Mouse (Mus musculus): ENCODE results near the gene Aqp11. TPM values are rescaled to one million over a fixed set of nuclear protein-coding genes. Genes with fewer than 3 reads are reported as not detected.

Gene Aqp11
- polyA plus RNA-seq (2015; fragmentation: Nextera tagmentation; extraction: Ambion mirVana), result 4.4 and 6.7 TPM in 2 replicates

- ATAC-seq (ENCODE audit: borderline replicate concordance, extremely low read depth, low FRiP score, low TSS enrichment), result peak; percentile 97
- under 1% methylated on average over 45 of the region's 64 CpGs for WGBS
These were observed at the start of gene Aqp11 for GRCm38 (mm10) chr7:97737638-97738456. Aqp11 (minus strand) TSS chr7:97738289.

GRCm38 (mm10) chr7:97783523-97783922 lies 45.4 kb upstream of the Aqp11 start:
- Histone ChIP-seq H3K9me3 (no peaks in the 10 kb centered on the region), H3K27ac (no peak overlapping the region), H3K4me2 (no peak overlapping the region), H3K36me3 (no peaks in the 10 kb centered on the region), H3K9ac (no peak overlapping the region), H3K4me3 (no peak overlapping the region), H3K27me3 (peaks cover 9% of the 10 kb centered on the region), H3K4me1 (peaks cover 5% of the 10 kb centered on the region)
- ATAC-seq (ENCODE audit: borderline replicate concordance, extremely low read depth, low FRiP score, low TSS enrichment), result no peak
- 64% methylated on average over 5 of the region's 5 CpGs for WGBS

More at GRCm38 (mm10) chr7:97737638-97738456, at the start of gene Aqp11:
- peak within 1 kb of the TSS; percentile 58 for H3K9ac ChIP-seq
- H3K9me3 ChIP-seq, result no peaks in the 10 kb centered on the region
- H3K4me3 ChIP-seq, result peak within 1 kb of the TSS; percentile 62
- H3K4me1 ChIP-seq, result peaks cover 15% of the 10 kb centered on the region
- H3K27ac ChIP-seq, result peak within 1 kb of the TSS; percentile 27
- peak within 1 kb of the TSS; percentile 97 for H3K4me2 ChIP-seq
- no peaks in the 10 kb centered on the region for H3K36me3 ChIP-seq
- peaks cover 7% of the 10 kb centered on the region; the same call in 1 of the 2 replicates for H3K27me3 ChIP-seq

- Histone ChIP-seq H3K36me3 (no peaks in the 10 kb centered on the region), H3K4me1 (no peaks in the 10 kb centered on the region), H3K4me2 (no peak overlapping the region), H3K9ac (no peak overlapping the region), H3K4me3 (no peak overlapping the region), H3K27me3 (0 out of 2 replicates have a peak, but pooled peaks cover under 1% of the 10 kb centered on the region), H3K9me3 (no peaks in the 10 kb centered on the region), H3K27ac (no peak overlapping the region)
- 64% methylated on average over 8 of the region's 8 CpGs for WGBS
- no peak for ATAC-seq (ENCODE audit: borderline replicate concordance, extremely low read depth, low FRiP score, low TSS enrichment)
These were observed 43.4 kb upstream of the Aqp11 start for GRCm38 (mm10) chr7:97781496-97781895.

- no peak overlapping the region for H3K4me3 ChIP-seq
- H3K36me3 ChIP-seq, result no peaks in the 10 kb centered on the region
- no peaks in the 10 kb centered on the region for H3K9me3 ChIP-seq
- ATAC-seq (ENCODE audit: borderline replicate concordance, extremely low read depth, low FRiP score, low TSS enrichment), result no peak
- 50% methylated on average over 1 of the region's 1 CpGs for WGBS
- H3K9ac ChIP-seq, result no peak overlapping the region
- no peaks in the 10 kb centered on the region for H3K27me3 ChIP-seq
- H3K4me1 ChIP-seq, result no peaks in the 10 kb centered on the region
- no peak overlapping the region for H3K4me2 ChIP-seq
- H3K27ac ChIP-seq, result no peak overlapping the region
These were observed 42.7 kb upstream of the Aqp11 start for GRCm38 (mm10) chr7:97780815-97781214.

GRCm38 (mm10) chr7:97780222-97780621 lies 42.1 kb upstream of the Aqp11 start:
- no peak overlapping the region for H3K27ac ChIP-seq
- no peak overlapping the region for H3K9ac ChIP-seq
- H3K27me3 ChIP-seq, result no peaks in the 10 kb centered on the region
- WGBS, result 92% methylated on average over 1 of the region's 1 CpGs
- no peaks in the 10 kb centered on the region for H3K9me3 ChIP-seq
- no peaks in the 10 kb centered on the region for H3K36me3 ChIP-seq
- no peaks in the 10 kb centered on the region for H3K4me1 ChIP-seq
- no peak overlapping the region for H3K4me3 ChIP-seq
- H3K4me2 ChIP-seq, result no peak overlapping the region
- no peak for ATAC-seq (ENCODE audit: borderline replicate concordance, extremely low read depth, low FRiP score, low TSS enrichment)

GRCm38 (mm10) chr7:97777191-97777590 lies 39.1 kb upstream of the Aqp11 start:
- Histone ChIP-seq H3K4me2 (no peak overlapping the region), H3K9ac (no peak overlapping the region), H3K9me3 (no peaks in the 10 kb centered on the region), H3K4me1 (no peaks in the 10 kb centered on the region), H3K36me3 (no peaks in the 10 kb centered on the region), H3K4me3 (no peak overlapping the region), H3K27ac (no peak overlapping the region), H3K27me3 (no peaks in the 10 kb centered on the region)
- WGBS, result 88% methylated on average over 4 of the region's 4 CpGs
- no peak for ATAC-seq (ENCODE audit: borderline replicate concordance, extremely low read depth, low FRiP score, low TSS enrichment)

GRCm38 (mm10) chr7:97775923-97776322 lies 37.8 kb upstream of the Aqp11 start:
- Histone ChIP-seq H3K4me1 (no peaks in the 10 kb centered on the region), H3K4me2 (no peak overlapping the region), H3K4me3 (no peak overlapping the region), H3K9ac (no peak overlapping the region), H3K36me3 (no peaks in the 10 kb centered on the region), H3K27ac (no peak overlapping the region), H3K27me3 (no peaks in the 10 kb centered on the region), H3K9me3 (no peaks in the 10 kb centered on the region)
- WGBS, result 32% methylated on average over 2 of the region's 2 CpGs
- ATAC-seq (ENCODE audit: borderline replicate concordance, extremely low read depth, low FRiP score, low TSS enrichment), result no peak

- Histone ChIP-seq H3K4me3 (no peak overlapping the region), H3K27me3 (no peaks in the 10 kb centered on the region), H3K27ac (no peak overlapping the region), H3K9me3 (no peaks in the 10 kb centered on the region), H3K4me1 (no peaks in the 10 kb centered on the region), H3K9ac (no peak overlapping the region), H3K36me3 (no peaks in the 10 kb centered on the region), H3K4me2 (no peak overlapping the region)
- ATAC-seq (ENCODE audit: borderline replicate concordance, extremely low read depth, low FRiP score, low TSS enrichment), result no peak
- 40% methylated on average over 3 of the region's 3 CpGs for WGBS
These were observed 37.3 kb upstream of the Aqp11 start for GRCm38 (mm10) chr7:97775380-97775779.

- WGBS, result 59% methylated on average over 6 of the region's 6 CpGs
- no peaks in the 10 kb centered on the region for H3K27me3 ChIP-seq
- H3K9me3 ChIP-seq, result no peaks in the 10 kb centered on the region
- no peak overlapping the region for H3K9ac ChIP-seq
- H3K27ac ChIP-seq, result no peak overlapping the region
- H3K4me1 ChIP-seq, result no peaks in the 10 kb centered on the region
- no peaks in the 10 kb centered on the region for H3K36me3 ChIP-seq
- H3K4me3 ChIP-seq, result no peak overlapping the region
- no peak overlapping the region for H3K4me2 ChIP-seq
- ATAC-seq (ENCODE audit: borderline replicate concordance, extremely low read depth, low FRiP score, low TSS enrichment), result no peak
These were observed 32.9 kb upstream of the Aqp11 start for GRCm38 (mm10) chr7:97770841-97771620.

GRCm38 (mm10) chr7:97769020-97769419 lies 30.9 kb upstream of the Aqp11 start:
- 69% methylated on average over 4 of the region's 4 CpGs for WGBS
- H3K4me1 ChIP-seq, result no peaks in the 10 kb centered on the region
- H3K4me3 ChIP-seq, result no peak overlapping the region
- no peak for ATAC-seq (ENCODE audit: borderline replicate concordance, extremely low read depth, low FRiP score, low TSS enrichment)
- no peak overlapping the region for H3K4me2 ChIP-seq
- H3K9ac ChIP-seq, result no peak overlapping the region
- H3K27ac ChIP-seq, result no peak overlapping the region
- H3K9me3 ChIP-seq, result no peaks in the 10 kb centered on the region
- H3K36me3 ChIP-seq, result no peaks in the 10 kb centered on the region
- no peaks in the 10 kb centered on the region for H3K27me3 ChIP-seq

- H3K9me3 ChIP-seq, result no peaks in the 10 kb centered on the region
- H3K27me3 ChIP-seq, result no peaks in the 10 kb centered on the region
- no peaks in the 10 kb centered on the region for H3K4me1 ChIP-seq
- no peak overlapping the region for H3K4me3 ChIP-seq
- H3K27ac ChIP-seq, result no peak overlapping the region
- ATAC-seq (ENCODE audit: borderline replicate concordance, extremely low read depth, low FRiP score, low TSS enrichment), result no peak
- WGBS, result 57% methylated on average over 8 of the region's 8 CpGs
- H3K4me2 ChIP-seq, result no peak overlapping the region
- no peak overlapping the region for H3K9ac ChIP-seq
- no peaks in the 10 kb centered on the region for H3K36me3 ChIP-seq
These were observed 29.8 kb upstream of the Aqp11 start for GRCm38 (mm10) chr7:97767841-97768240.
